Mouse (Mus musculus): ENCODE data around the gene Dstyk. TPM values are rescaled to one million over a fixed set of nuclear protein-coding genes. Genes with fewer than 3 reads are reported as not detected.
A peak's percentile ranks its signal among the peaks of the same experiment; 100 is the strongest.
"Not testable (repeated sequence)": the region's sequence is repeated elsewhere in the genome, so short reads cannot be mapped to it uniquely, and the experiment has no call there.

The Dstyk gene
- polyA plus RNA-seq, 1 experiment from 2014 or later, result 12.2 TPM

GRCm38 (mm10) chr1:132440896-132441435 is 23.6 kb downstream of the Dstyk start:
- H3K9me3 ChIP-seq (ENCODE audit: control insufficient read depth, low read length), result no peaks in the 10 kb centered on the region
- no peak for ATAC-seq (ENCODE audit: insufficient number of reproducible peaks, insufficient read depth, low FRiP score, low read depth)
- 70% methylated on average over 1 of the region's 1 CpGs for WGBS
- H3K27ac ChIP-seq (replicated peaks in 1 of 2; ENCODE audit: control insufficient read depth in 1 of 2, insufficient read depth in 1 of 2, low read depth in 2 of 2, low read length in 2 of 2), result no peak overlapping the region
- no peaks in the 10 kb centered on the region for H3K27me3 ChIP-seq (ENCODE audit: control insufficient read depth, insufficient read depth, low read length)
- H3K4me1 ChIP-seq (ENCODE audit: control insufficient read depth in 2 of 2, insufficient read depth in 2 of 2, low read length in 2 of 2), result no peaks in the 10 kb centered on the region
- H3K4me3 ChIP-seq (ENCODE audit: control insufficient read depth in 1 of 2, insufficient read depth in 1 of 2, low read depth in 1 of 2, low read length in 2 of 2), result no peak overlapping the region
- H3K4me2 ChIP-seq (ENCODE audit: low read length), result no peak overlapping the region
- H3K9ac ChIP-seq (ENCODE audit: low read length), result no peak overlapping the region
- H3K36me3 ChIP-seq (ENCODE audit: control insufficient read depth, insufficient read depth, low read length), result peaks cover 33% of the 10 kb centered on the region

- H3K27ac ChIP-seq (replicated peaks in 1 of 2; ENCODE audit: control insufficient read depth in 1 of 2, insufficient read depth in 1 of 2, low read depth in 2 of 2, low read length in 2 of 2), result no peak overlapping the region
- peaks cover 69% of the 10 kb centered on the region for H3K36me3 ChIP-seq (ENCODE audit: control insufficient read depth, insufficient read depth, low read length)
- H3K9me3 ChIP-seq (ENCODE audit: control insufficient read depth, low read length), result no peaks in the 10 kb centered on the region
- H3K4me1 ChIP-seq (ENCODE audit: control insufficient read depth in 2 of 2, insufficient read depth in 2 of 2, low read length in 2 of 2), result no peaks in the 10 kb centered on the region
- no peak overlapping the region for H3K9ac ChIP-seq (ENCODE audit: low read length)
- no peak for ATAC-seq (ENCODE audit: insufficient number of reproducible peaks, insufficient read depth, low FRiP score, low read depth)
- H3K27me3 ChIP-seq (ENCODE audit: control insufficient read depth, insufficient read depth, low read length), result no peaks in the 10 kb centered on the region
- H3K4me3 ChIP-seq (ENCODE audit: control insufficient read depth in 1 of 2, insufficient read depth in 1 of 2, low read depth in 1 of 2, low read length in 2 of 2), result no peak overlapping the region
- WGBS, result 91% methylated on average over 7 of the region's 7 CpGs
- no peak overlapping the region for H3K4me2 ChIP-seq (ENCODE audit: low read length)
Measured at GRCm38 (mm10) chr1:132449742-132450141, 32.4 kb downstream of the Dstyk start.

GRCm38 (mm10) chr1:132464651-132465050 is 47.3 kb downstream of the Dstyk start:
- peaks cover 7 to 10% of the 10 kb centered on the region in 2 experiments for H3K4me1 ChIP-seq (ENCODE audit: control insufficient read depth in 2 of 2, insufficient read depth in 2 of 2, low read length in 2 of 2)
- no peak overlapping the region for H3K4me3 ChIP-seq (ENCODE audit: control insufficient read depth in 1 of 2, insufficient read depth in 1 of 2, low read depth in 1 of 2, low read length in 2 of 2)
- WGBS, result 77% methylated on average over 5 of the region's 5 CpGs
- H3K27me3 ChIP-seq (ENCODE audit: control insufficient read depth, insufficient read depth, low read length), result no peaks in the 10 kb centered on the region
- no peak overlapping the region for H3K27ac ChIP-seq (replicated peaks in 1 of 2; ENCODE audit: control insufficient read depth in 1 of 2, insufficient read depth in 1 of 2, low read depth in 2 of 2, low read length in 2 of 2)
- no peaks in the 10 kb centered on the region for H3K9me3 ChIP-seq (ENCODE audit: control insufficient read depth, low read length)
- H3K36me3 ChIP-seq (ENCODE audit: control insufficient read depth, insufficient read depth, low read length), result peaks cover 61% of the 10 kb centered on the region
- no peak overlapping the region for H3K9ac ChIP-seq (ENCODE audit: low read length)
- ATAC-seq (ENCODE audit: insufficient number of reproducible peaks, insufficient read depth, low FRiP score, low read depth), result no peak
- H3K4me2 ChIP-seq (ENCODE audit: low read length), result no peak overlapping the region

GRCm38 (mm10) chr1:132468926-132469325 is 51.6 kb downstream of the Dstyk start:
- H3K4me3 ChIP-seq (ENCODE audit: control insufficient read depth in 1 of 2, insufficient read depth in 1 of 2, low read depth in 1 of 2, low read length in 2 of 2), result no peak overlapping the region
- H3K9ac ChIP-seq (ENCODE audit: low read length), result no peak overlapping the region
- peak; percentile 54 for ATAC-seq (ENCODE audit: insufficient number of reproducible peaks, insufficient read depth, low FRiP score, low read depth)
- peaks cover 7 to 10% of the 10 kb centered on the region in 2 experiments for H3K4me1 ChIP-seq (ENCODE audit: control insufficient read depth in 2 of 2, insufficient read depth in 2 of 2, low read length in 2 of 2)
- no peaks in the 10 kb centered on the region for H3K9me3 ChIP-seq (ENCODE audit: control insufficient read depth, low read length)
- H3K36me3 ChIP-seq (ENCODE audit: control insufficient read depth, insufficient read depth, low read length), result peaks cover 23% of the 10 kb centered on the region
- peak overlapping the region; percentile 42 to 45 for H3K27ac ChIP-seq (replicated peaks in 1 of 2; ENCODE audit: control insufficient read depth in 1 of 2, insufficient read depth in 1 of 2, low read depth in 2 of 2, low read length in 2 of 2)
- no peak overlapping the region for H3K4me2 ChIP-seq (ENCODE audit: low read length)
- H3K27me3 ChIP-seq (ENCODE audit: control insufficient read depth, insufficient read depth, low read length), result no peaks in the 10 kb centered on the region

- WGBS, result 91% methylated on average over 7 of the region's 7 CpGs
- Histone ChIP-seq H3K27me3 (ENCODE audit: control insufficient read depth, insufficient read depth, low read length) (no peaks in the 10 kb centered on the region), H3K9ac (ENCODE audit: low read length) (no peak overlapping the region), H3K4me3 (ENCODE audit: control insufficient read depth in 1 of 2, insufficient read depth in 1 of 2, low read depth in 1 of 2, low read length in 2 of 2) (no peak overlapping the region), H3K27ac (replicated peaks in 1 of 2; ENCODE audit: control insufficient read depth in 1 of 2, insufficient read depth in 1 of 2, low read depth in 2 of 2, low read length in 2 of 2) (peak overlapping the region; percentile 29 to 45; a peak in 1 of 4 replicates), H3K9me3 (ENCODE audit: control insufficient read depth, low read length) (no peaks in the 10 kb centered on the region), H3K4me1 (ENCODE audit: control insufficient read depth in 2 of 2, insufficient read depth in 2 of 2, low read length in 2 of 2) (peaks cover 7 to 10% of the 10 kb centered on the region in 2 experiments), H3K36me3 (ENCODE audit: control insufficient read depth, insufficient read depth, low read length) (peaks cover 17% of the 10 kb centered on the region), H3K4me2 (ENCODE audit: low read length) (no peak overlapping the region)
- ATAC-seq (ENCODE audit: insufficient number of reproducible peaks, insufficient read depth, low FRiP score, low read depth), result no peak
Measured at GRCm38 (mm10) chr1:132469519-132469918, 52.2 kb downstream of the Dstyk start.

GRCm38 (mm10) chr1:132470031-132470430 is 52.7 kb downstream of the Dstyk start:
- H3K36me3 ChIP-seq (ENCODE audit: control insufficient read depth, insufficient read depth, low read length), result peaks cover 12% of the 10 kb centered on the region
- H3K4me3 ChIP-seq (ENCODE audit: control insufficient read depth in 1 of 2, insufficient read depth in 1 of 2, low read depth in 1 of 2, low read length in 2 of 2); H3K9ac ChIP-seq (ENCODE audit: low read length); H3K4me2 ChIP-seq (ENCODE audit: low read length); H3K9me3 ChIP-seq (ENCODE audit: control insufficient read depth, low read length); ATAC-seq (ENCODE audit: insufficient number of reproducible peaks, insufficient read depth, low FRiP score, low read depth); H3K27ac ChIP-seq (replicated peaks in 1 of 2; ENCODE audit: control insufficient read depth in 1 of 2, insufficient read depth in 1 of 2, low read depth in 2 of 2, low read length in 2 of 2); H3K27me3 ChIP-seq (ENCODE audit: control insufficient read depth, insufficient read depth, low read length): not testable (repeated sequence)
- 90% methylated on average over 1 of the region's 1 CpGs for WGBS
- peaks cover 7 to 10% of the 10 kb centered on the region in 2 experiments for H3K4me1 ChIP-seq (ENCODE audit: control insufficient read depth in 2 of 2, insufficient read depth in 2 of 2, low read length in 2 of 2)

- peaks cover 2% of the 10 kb centered on the region for H3K36me3 ChIP-seq (ENCODE audit: control insufficient read depth, insufficient read depth, low read length)
- H3K4me2 ChIP-seq (ENCODE audit: low read length), result no peak overlapping the region
- ATAC-seq (ENCODE audit: insufficient number of reproducible peaks, insufficient read depth, low FRiP score, low read depth), result no peak
- H3K4me1 ChIP-seq (ENCODE audit: control insufficient read depth in 2 of 2, insufficient read depth in 2 of 2, low read length in 2 of 2), result peaks cover 7 to 10% of the 10 kb centered on the region in 2 experiments
- WGBS, result 89% methylated on average over 2 of the region's 2 CpGs
- no peaks in the 10 kb centered on the region for H3K27me3 ChIP-seq (ENCODE audit: control insufficient read depth, insufficient read depth, low read length)
- H3K9me3 ChIP-seq (ENCODE audit: control insufficient read depth, low read length), result no peaks in the 10 kb centered on the region
- no peak overlapping the region for H3K9ac ChIP-seq (ENCODE audit: low read length)
- H3K4me3 ChIP-seq (ENCODE audit: control insufficient read depth in 1 of 2, insufficient read depth in 1 of 2, low read depth in 1 of 2, low read length in 2 of 2), result no peak overlapping the region
- H3K27ac ChIP-seq (replicated peaks in 1 of 2; ENCODE audit: control insufficient read depth in 1 of 2, insufficient read depth in 1 of 2, low read depth in 2 of 2, low read length in 2 of 2), result no peak overlapping the region
Measured at GRCm38 (mm10) chr1:132471032-132471431, 53.7 kb downstream of the Dstyk start.

- no peak for ATAC-seq (ENCODE audit: insufficient number of reproducible peaks, insufficient read depth, low FRiP score, low read depth)
- no peak overlapping the region for H3K9ac ChIP-seq (ENCODE audit: low read length)
Measured at GRCm38 (mm10) chr1:132471499-132471898, 54.1 kb downstream of the Dstyk start.

More at GRCm38 (mm10) chr1:132471499-132471898, 54.1 kb downstream of the Dstyk start:
- Histone ChIP-seq H3K27ac (replicated peaks in 1 of 2; ENCODE audit: control insufficient read depth in 1 of 2, insufficient read depth in 1 of 2, low read depth in 2 of 2, low read length in 2 of 2) (no peak overlapping the region), H3K9me3 (ENCODE audit: control insufficient read depth, low read length) (no peaks in the 10 kb centered on the region), H3K36me3 (ENCODE audit: control insufficient read depth, insufficient read depth, low read length) (no peaks in the 10 kb centered on the region; the same call in 1 of the 2 replicates), H3K4me2 (ENCODE audit: low read length) (no peak overlapping the region), H3K4me1 (ENCODE audit: control insufficient read depth in 2 of 2, insufficient read depth in 2 of 2, low read length in 2 of 2) (peaks cover 7 to 10% of the 10 kb centered on the region in 2 experiments), H3K27me3 (ENCODE audit: control insufficient read depth, insufficient read depth, low read length) (no peaks in the 10 kb centered on the region), H3K4me3 (ENCODE audit: control insufficient read depth in 1 of 2, insufficient read depth in 1 of 2, low read depth in 1 of 2, low read length in 2 of 2) (no peak overlapping the region)
- WGBS, result 76% methylated on average over 5 of the region's 5 CpGs
